Mouse (Mus musculus): ENCODE results near the gene Ky.

The Ky gene

GRCm38 (mm10) chr9:102502015-102502633 lies 3.4 kb upstream of the Ky start:
- DNase-seq (ENCODE audit: low read depth, low spot score): no peak

GRCm38 (mm10) chr9:102504716-102505378 lies 703 bp upstream of the Ky start:
- DNase-seq (ENCODE audit: low read depth, low spot score): no peak

GRCm38 (mm10) chr9:102508315-102508714 lies 2.8 kb downstream of the Ky start:
- DNase-seq (ENCODE audit: low read depth, low spot score): no peak

- DNase-seq (ENCODE audit: low read depth, low spot score): no peak
These were observed 5.9 kb downstream of the Ky start for GRCm38 (mm10) chr9:102511423-102511822.

- no peak for DNase-seq (ENCODE audit: low read depth, low spot score)
These were observed 8.0 kb downstream of the Ky start for GRCm38 (mm10) chr9:102513578-102513977.

GRCm38 (mm10) chr9:102518443-102518842 lies 12.9 kb downstream of the Ky start:
- no peak for DNase-seq (ENCODE audit: low read depth, low spot score)

GRCm38 (mm10) chr9:102521396-102521795 lies 15.8 kb downstream of the Ky start:
- DNase-seq (ENCODE audit: low read depth, low spot score): no peak

GRCm38 (mm10) chr9:102528106-102528505 lies 22.6 kb downstream of the Ky start:
- DNase-seq (ENCODE audit: low read depth, low spot score): no peak

- DNase-seq (ENCODE audit: low read depth, low spot score): no peak
These were observed 23.0 kb downstream of the Ky start for GRCm38 (mm10) chr9:102528561-102528960.

GRCm38 (mm10) chr9:102529008-102529407 lies 23.5 kb downstream of the Ky start:
- DNase-seq (ENCODE audit: low read depth, low spot score): no peak

GRCm38 (mm10) chr9:102531051-102531892 lies 25.7 kb downstream of the Ky start:
- no peak for DNase-seq (ENCODE audit: low read depth, low spot score)

- no peak for DNase-seq (ENCODE audit: low read depth, low spot score)
These were observed 31.4 kb downstream of the Ky start for GRCm38 (mm10) chr9:102536968-102537367.

- DNase-seq (ENCODE audit: low read depth, low spot score): no peak
These were observed 34.1 kb downstream of the Ky start for GRCm38 (mm10) chr9:102539699-102540098.

- DNase-seq (ENCODE audit: low read depth, low spot score): no peak
These were observed 36.1 kb downstream of the Ky start for GRCm38 (mm10) chr9:102541666-102542065.

- DNase-seq (ENCODE audit: low read depth, low spot score): no peak
These were observed 37.0 kb downstream of the Ky start for GRCm38 (mm10) chr9:102542540-102542939.

- no peak for DNase-seq (ENCODE audit: low read depth, low spot score)
These were observed 38.2 kb downstream of the Ky start for GRCm38 (mm10) chr9:102543761-102544115.

- no peak for DNase-seq (ENCODE audit: low read depth, low spot score)
These were observed 38.7 kb downstream of the Ky start for GRCm38 (mm10) chr9:102544116-102544772.

- peak; percentile 88 for DNase-seq (ENCODE audit: low read depth, low spot score)
These were observed 39.3 kb downstream of the Ky start for GRCm38 (mm10) chr9:102544773-102545366.

GRCm38 (mm10) chr9:102545406-102546255 lies 40.1 kb downstream of the Ky start:
- DNase-seq (ENCODE audit: low read depth, low spot score): no peak

- DNase-seq (ENCODE audit: low read depth, low spot score): peak; percentile 52
These were observed 40.9 kb downstream of the Ky start for GRCm38 (mm10) chr9:102546256-102547027.

All from brain, embryonic 18.5 days (tissue).